In the genomic region with DNA sequence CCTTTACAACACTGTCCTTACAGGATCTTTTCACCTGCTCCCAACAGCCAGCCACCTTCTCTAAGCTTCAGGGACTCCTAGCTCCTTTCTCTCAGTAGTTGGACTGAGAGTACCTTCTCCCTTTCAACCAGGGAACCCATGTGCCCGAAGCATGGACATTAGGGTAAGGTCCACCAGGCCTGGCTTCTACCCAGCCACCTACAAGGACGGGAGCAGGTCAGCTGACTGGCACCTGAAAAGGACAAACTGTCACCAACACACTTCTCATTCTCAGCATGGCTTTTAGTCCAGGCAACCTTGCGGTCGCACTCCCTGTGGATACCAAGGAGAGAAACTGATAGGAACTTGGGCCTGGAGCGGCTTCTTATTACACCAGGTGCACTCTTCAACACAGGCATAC, we compare ENCODE assay signal across 19 mouse cellular contexts. TPM values are rescaled to one million over a fixed set of nuclear protein-coding genes. Genes with fewer than 3 reads are reported as not detected.
DNase-seq lines count a peak whose midpoint lies in the region; ATAC-seq and TF ChIP-seq lines count a peak whose summit lies in the region.
"Had no signal": no experiment of that assay in that cellular context is flagged by ENCODE, and none has a peak within 500 bp of the region (broad histone marks: within the 10 kb centered on the region; RNA-seq: fewer than 3 reads in every experiment).

No protein-coding gene starts in this region.

- TF ChIP-seq CTCF in liver, adult 2 months (IDR thresholded peaks at IDR 0.05; ENCODE audit: low read depth, low read length): no peak

- no peak for TF ChIP-seq POLR2A in liver, adult 2 months (IDR thresholded peaks at IDR 0.05; ENCODE audit: extremely low read depth, insufficient read depth, low read length)

- H3K79me2 ChIP-seq in liver, adult 2 months (ENCODE audit: control insufficient read depth, insufficient read depth, low read length): no peaks in the 10 kb centered on the region

- no peak overlapping the region for H3K27ac ChIP-seq in heart, embryonic 10.5 days
- H3K27ac ChIP-seq in heart, embryonic 11.5 days (ENCODE audit: low read depth, low read length): no peak overlapping the region
- peak overlapping the region; percentile 90 for H3K27ac ChIP-seq in liver, adult 2 months (replicated peaks; ENCODE audit: insufficient read depth, low read depth, low read length)
- H3K27ac ChIP-seq: embryonic facial prominence, embryonic 13.5 days; forebrain, embryonic 12.5 days; heart, adult 2 months; heart, embryonic 13.5 days; hindbrain, embryonic 13.5 days had no signal

- no peak overlapping the region for H3K9ac ChIP-seq in heart, embryonic 11.5 days (ENCODE audit: low read depth, low read length)
- peak overlapping the region; percentile 14; the same call in 1 of the 2 replicates for H3K9ac ChIP-seq in liver, adult 2 months (ENCODE audit: low read depth, low read length)
- H3K9ac ChIP-seq: embryonic facial prominence, embryonic 13.5 days; forebrain, embryonic 12.5 days; heart, embryonic 13.5 days; hindbrain, embryonic 13.5 days had no signal

- peak; percentile 66 for DNase-seq in heart, embryonic 10.5 days (ENCODE audit: low spot score)
- DNase-seq in liver, adult 2 months (ENCODE audit: extremely low read depth, low read depth, low spot score): peak; percentile 97
- DNase-seq in liver: no peak
- peak; percentile 58 for DNase-seq in kidney, postnatal 14 days
- no peak for DNase-seq in embryo, embryonic 11 days
- DNase-seq in urinary bladder, postnatal 25 days (ENCODE audit: low spot score): no peak
- DNase-seq: adrenal gland, postnatal 10 days; cerebellum, adult 11 months; cerebellum, adult 9-10 months; cerebellum, postnatal 25 days; gastrocnemius, postnatal 10 days; heart, adult 2 months; heart, postnatal 4 days had no signal

- no peaks in the 10 kb centered on the region for H3K4me1 ChIP-seq in heart, embryonic 10.5 days
- no peaks in the 10 kb centered on the region for H3K4me1 ChIP-seq in heart, embryonic 11.5 days (ENCODE audit: control insufficient read depth, insufficient read depth, low read length)
- peaks cover 16% of the 10 kb centered on the region for H3K4me1 ChIP-seq in liver, adult 2 months (ENCODE audit: control insufficient read depth, insufficient read depth, low read length)
- H3K4me1 ChIP-seq: embryonic facial prominence, embryonic 13.5 days; forebrain, embryonic 12.5 days; heart, embryonic 13.5 days; hindbrain, embryonic 13.5 days had no signal

- H3K4me2 ChIP-seq in heart, embryonic 11.5 days: no peak overlapping the region
- H3K4me2 ChIP-seq: embryonic facial prominence, embryonic 13.5 days; forebrain, embryonic 12.5 days; heart, embryonic 13.5 days; hindbrain, embryonic 13.5 days had no signal

- peaks cover 81% of the 10 kb centered on the region for H3K36me3 ChIP-seq in heart, embryonic 10.5 days
- H3K36me3 ChIP-seq in heart, embryonic 11.5 days (ENCODE audit: control insufficient read depth, insufficient read depth, low read length): peaks cover 27% of the 10 kb centered on the region
- peaks cover 13% of the 10 kb centered on the region; the same call in 1 of the 2 replicates for H3K36me3 ChIP-seq in liver, adult 2 months (ENCODE audit: control insufficient read depth, insufficient read depth, low read length)

- 93% methylated on average over 5 of the region's 5 CpGs for WGBS in heart, embryonic 10.5 days
- 94% methylated on average over 5 of the region's 5 CpGs for WGBS in heart, embryonic 11.5 days (ENCODE audit: insufficient replicate concordance)
- WGBS in liver, adult 2 months: 30% methylated on average over 5 of the region's 5 CpGs

- no peaks in the 10 kb centered on the region for H3K9me3 ChIP-seq in heart, embryonic 10.5 days
- no peaks in the 10 kb centered on the region for H3K9me3 ChIP-seq in heart, embryonic 11.5 days (replicated peaks; ENCODE audit: control insufficient read depth, low read length)
- H3K9me3 ChIP-seq: embryonic facial prominence, embryonic 13.5 days; forebrain, embryonic 12.5 days; heart, embryonic 13.5 days; hindbrain, embryonic 13.5 days had no signal

- no peaks in the 10 kb centered on the region for H3K27me3 ChIP-seq in heart, embryonic 10.5 days (ENCODE audit: insufficient read depth, poor library complexity, severe bottlenecking)
- H3K27me3 ChIP-seq in heart, embryonic 11.5 days (ENCODE audit: control insufficient read depth, insufficient read depth, low read length): no peaks in the 10 kb centered on the region
- no peaks in the 10 kb centered on the region for H3K27me3 ChIP-seq in liver, adult 2 months (ENCODE audit: control insufficient read depth, insufficient read depth, low read length)
- H3K27me3 ChIP-seq: embryonic facial prominence, embryonic 13.5 days; forebrain, embryonic 12.5 days; heart, embryonic 13.5 days; hindbrain, embryonic 13.5 days had no signal

- no peak for ATAC-seq in heart, embryonic 11.5 days (replicated peaks; ENCODE audit: insufficient number of reproducible peaks, low FRiP score, low TSS enrichment)
- ATAC-seq: forebrain, embryonic 16.5 days had no signal

- no peak overlapping the region for H3K4me3 ChIP-seq in heart, embryonic 10.5 days
- no peak overlapping the region for H3K4me3 ChIP-seq in heart, embryonic 11.5 days (ENCODE audit: low read depth, low read length)
- no peak overlapping the region for H3K4me3 ChIP-seq in liver, adult 2 months (ENCODE audit: insufficient read depth, low read depth, low read length)
- H3K4me3 ChIP-seq: embryonic facial prominence, embryonic 13.5 days; forebrain, embryonic 12.5 days; heart, adult 2 months; heart, embryonic 13.5 days; hindbrain, embryonic 13.5 days had no signal

RNA-seq across cellular contexts. Expression of a gene that starts 15.6 kb away (rescaled TPM):
- 126 and 129 TPM in 2 replicates for polyA plus RNA-seq in heart, embryonic 10.5 days (2016; fragmentation: Nextera tagmentation; extraction: Ambion mirVana)
- polyA plus RNA-seq in heart, embryonic 11.5 days (2014; fragmentation: Nextera tagmentation; extraction: Ambion mirVana): 135 and 139 TPM in 2 replicates
- total RNA-seq in liver, adult 2 months (2014; rRNA removed): 39.6 and 47.1 TPM in 2 replicates
- polyA plus RNA-seq in liver, adult 2 months (2012; rRNA removed): 27.0 and 37.5 TPM in 2 replicates

RNA-seq across cellular contexts. Expression of a gene that starts 39.6 kb away (rescaled TPM):
- polyA plus RNA-seq in heart, embryonic 10.5 days (2016; fragmentation: Nextera tagmentation; extraction: Ambion mirVana): 7.4 and 11.5 TPM in 2 replicates
- 12.1 and 16.0 TPM in 2 replicates for polyA plus RNA-seq in heart, embryonic 11.5 days (2014; fragmentation: Nextera tagmentation; extraction: Ambion mirVana)
- 13.2 and 19.6 TPM in 2 replicates for total RNA-seq in liver, adult 2 months (2014; rRNA removed)
- polyA plus RNA-seq in liver, adult 2 months (2012; rRNA removed): 8.8 and 10.1 TPM in 2 replicates

Comparison
In these comparisons a context has a peak if more than half of its experiments do, and no peak if none do; other contexts are left out.
1. DNase-seq: peak in heart, embryonic 10.5 days (single experiment), liver, adult 2 months (single experiment) and kidney, postnatal 14 days (single experiment); none in liver (single experiment), embryo, embryonic 11 days (single experiment) and urinary bladder, postnatal 25 days (single experiment).